In the genomic region with DNA sequence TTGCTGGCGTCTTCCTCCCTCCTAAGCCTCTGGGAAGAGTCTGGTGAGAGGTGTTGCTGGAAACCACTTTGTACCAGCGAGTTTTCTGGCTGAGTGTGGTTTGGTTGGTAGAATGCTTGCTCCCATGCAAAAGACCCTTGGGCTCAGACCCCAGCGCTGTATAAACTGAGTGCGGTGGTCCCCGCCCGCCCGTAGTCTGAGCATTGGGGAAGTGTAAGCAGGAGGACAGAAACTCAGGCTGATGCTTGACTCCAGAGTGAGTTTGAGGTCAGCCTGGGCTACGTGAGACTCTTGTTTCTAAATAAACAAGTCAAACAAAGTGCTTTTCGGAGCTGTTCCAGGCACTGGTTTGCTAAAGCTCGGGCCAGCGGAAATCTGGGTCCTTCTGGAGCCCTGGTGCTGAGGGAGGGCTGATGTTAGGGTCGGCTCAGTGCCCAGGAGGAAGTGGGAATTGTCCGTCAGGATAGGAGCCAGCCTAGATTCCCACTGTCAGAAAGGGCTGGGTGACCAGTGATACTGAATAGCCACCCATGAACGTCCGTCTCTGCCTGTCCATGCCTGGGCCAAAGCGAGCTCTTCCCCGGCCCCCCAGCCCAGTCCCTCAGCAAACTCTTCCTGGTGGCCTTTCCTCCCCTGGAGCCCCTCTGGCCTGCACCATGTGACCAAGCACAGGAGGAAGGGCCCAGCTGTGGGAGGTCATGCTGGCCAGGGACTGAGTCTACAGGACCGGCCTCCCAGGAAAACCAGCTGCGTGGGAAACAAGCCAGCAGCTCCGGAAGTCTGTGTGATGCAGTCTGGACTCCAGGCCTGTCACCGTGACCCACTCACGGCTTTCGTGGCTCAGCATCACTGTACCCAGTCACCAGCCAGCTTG, we compare ENCODE assay signal across 8 mouse cellular contexts.
DNase-seq lines count a peak whose midpoint lies in the region; ATAC-seq lines count a peak whose summit lies in the region.

No protein-coding gene starts in this region.

- 74% methylated on average over 23 of the region's 23 CpGs for WGBS in forebrain, embryonic 13.5 days
- 80% methylated on average over 23 of the region's 23 CpGs for WGBS in midbrain, embryonic 14.5 days

- H3K36me3 ChIP-seq in forebrain, embryonic 13.5 days (ENCODE audit: poor library complexity, severe bottlenecking), result no peaks in the 10 kb centered on the region
- no peaks in the 10 kb centered on the region for H3K36me3 ChIP-seq in midbrain, embryonic 14.5 days (ENCODE audit: control insufficient read depth, insufficient read depth, low read length)

- no peaks in the 10 kb centered on the region for H3K9me3 ChIP-seq in forebrain, embryonic 13.5 days (replicated peaks)
- H3K9me3 ChIP-seq in midbrain, embryonic 14.5 days (ENCODE audit: control insufficient read depth, low read length), result no peaks in the 10 kb centered on the region

- H3K4me2 ChIP-seq in forebrain, embryonic 13.5 days, result no peak overlapping the region
- no peak overlapping the region for H3K4me2 ChIP-seq in midbrain, embryonic 14.5 days (ENCODE audit: low read length)

- no peak overlapping the region for H3K4me3 ChIP-seq in forebrain, embryonic 13.5 days
- no peak overlapping the region for H3K4me3 ChIP-seq in midbrain, embryonic 14.5 days (replicated peaks; ENCODE audit: low read depth, low read length)

- no peak for ATAC-seq in forebrain, embryonic 13.5 days
- ATAC-seq in midbrain, embryonic 14.5 days (ENCODE audit: low FRiP score, low TSS enrichment), result no peak

- H3K4me1 ChIP-seq in forebrain, embryonic 13.5 days, result peaks cover 85% of the 10 kb centered on the region
- peaks cover 29% of the 10 kb centered on the region for H3K4me1 ChIP-seq in midbrain, embryonic 14.5 days (ENCODE audit: control insufficient read depth, insufficient read depth, low read length)

- H3K27me3 ChIP-seq in forebrain, embryonic 13.5 days, result no peaks in the 10 kb centered on the region
- no peaks in the 10 kb centered on the region for H3K27me3 ChIP-seq in midbrain, embryonic 14.5 days (ENCODE audit: control insufficient read depth, insufficient read depth, low read length)

- intact Hi-C loops in heart, postnatal 25 days (cut with DNase I), result loop anchor here (2.0 kb wide), 3 partner anchors 43 to 73 kb away; no protein-coding TSS in a partner anchor

- peak; percentile 69 for DNase-seq in ovary, postnatal 36 days (ENCODE audit: low spot score)
- DNase-seq in ovary, postnatal 14 days (ENCODE audit: low spot score), result no peak
- DNase-seq in heart, postnatal 25 days (ENCODE audit: low spot score), result peak; percentile 79
- DNase-seq in kidney, postnatal 4 days, result peak; percentile 85 to 91
- no peak for DNase-seq in midbrain, embryonic 14.5 days
- DNase-seq in frontal cortex, postnatal 25 days (ENCODE audit: low spot score in 2 of 2), result no peak
- DNase-seq in cerebellum, adult 11-12 months, result no peak

- peak overlapping the region; percentile 65 for H3K27ac ChIP-seq in forebrain, embryonic 13.5 days
- 0 out of 2 replicates have a peak overlapping the region, but pooled peaks have one; percentile 41 for H3K27ac ChIP-seq in midbrain, embryonic 14.5 days (replicated peaks; ENCODE audit: low read depth, low read length)

- H3K9ac ChIP-seq in forebrain, embryonic 13.5 days, result no peak overlapping the region
- H3K9ac ChIP-seq in midbrain, embryonic 14.5 days (replicated peaks; ENCODE audit: low read length), result no peak overlapping the region

Comparison
In these comparisons a context has a peak if more than half of its experiments do, and no peak if none do; other contexts are left out.
1. DNase-seq: peak in ovary, postnatal 36 days (single experiment), heart, postnatal 25 days (single experiment) and kidney, postnatal 4 days (2 of 2); none in ovary, postnatal 14 days (single experiment), midbrain, embryonic 14.5 days (single experiment), frontal cortex, postnatal 25 days (0 of 2) and cerebellum, adult 11-12 months (single experiment).